Mouse (Mus musculus): ENCODE measurements around the gene Zscan18. TPM values are rescaled to one million over a fixed set of nuclear protein-coding genes. Genes with fewer than 3 reads are reported as not detected.

Gene Zscan18
- polyA plus RNA-seq (2017; shearing (Covaris generic)) = 1.0 TPM

DNA sequence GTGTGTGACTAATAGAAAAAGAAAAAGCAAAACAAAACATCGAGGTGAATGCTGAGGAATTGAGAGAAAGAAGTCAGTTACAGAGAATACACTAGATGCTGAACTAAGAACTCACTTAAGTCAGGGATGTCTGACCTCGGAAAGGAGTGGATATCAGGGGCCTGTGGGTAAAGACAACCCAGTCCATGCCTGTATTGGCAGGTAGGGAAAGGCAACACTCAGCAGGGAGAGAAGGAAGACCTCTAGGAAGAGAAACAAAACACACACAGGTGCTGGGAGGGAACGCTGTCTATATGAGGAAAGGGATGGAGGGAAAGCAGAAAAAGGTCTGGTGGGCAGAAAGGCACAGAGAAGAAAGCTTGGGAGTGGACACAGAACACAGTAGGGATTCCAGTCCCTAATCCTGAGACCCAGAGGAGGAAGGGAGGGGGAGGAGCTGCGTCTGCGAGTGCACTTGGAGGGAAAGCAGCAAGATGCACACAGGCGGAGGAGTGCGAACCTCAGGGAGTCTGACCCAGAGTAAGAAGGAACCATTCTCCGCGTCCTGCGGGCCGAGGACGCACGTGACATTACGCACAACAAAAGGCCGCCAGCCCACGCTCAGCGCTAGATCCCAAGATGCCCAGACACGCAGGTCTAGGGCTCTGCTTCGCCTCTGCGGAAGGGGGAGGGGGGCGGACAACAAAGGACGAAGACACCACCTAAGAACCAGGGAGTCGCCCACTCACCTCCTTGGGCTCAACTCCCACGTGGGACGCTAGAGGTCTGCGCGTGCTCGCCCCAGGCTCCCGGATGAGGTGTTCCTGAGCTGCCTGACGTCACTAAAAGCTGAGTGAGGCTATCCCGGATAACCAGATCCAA is at the start of gene Zscan18:
Zscan18 (minus strand) TSS at position 770 of the 861 bp plus-strand sequence.

DNA sequence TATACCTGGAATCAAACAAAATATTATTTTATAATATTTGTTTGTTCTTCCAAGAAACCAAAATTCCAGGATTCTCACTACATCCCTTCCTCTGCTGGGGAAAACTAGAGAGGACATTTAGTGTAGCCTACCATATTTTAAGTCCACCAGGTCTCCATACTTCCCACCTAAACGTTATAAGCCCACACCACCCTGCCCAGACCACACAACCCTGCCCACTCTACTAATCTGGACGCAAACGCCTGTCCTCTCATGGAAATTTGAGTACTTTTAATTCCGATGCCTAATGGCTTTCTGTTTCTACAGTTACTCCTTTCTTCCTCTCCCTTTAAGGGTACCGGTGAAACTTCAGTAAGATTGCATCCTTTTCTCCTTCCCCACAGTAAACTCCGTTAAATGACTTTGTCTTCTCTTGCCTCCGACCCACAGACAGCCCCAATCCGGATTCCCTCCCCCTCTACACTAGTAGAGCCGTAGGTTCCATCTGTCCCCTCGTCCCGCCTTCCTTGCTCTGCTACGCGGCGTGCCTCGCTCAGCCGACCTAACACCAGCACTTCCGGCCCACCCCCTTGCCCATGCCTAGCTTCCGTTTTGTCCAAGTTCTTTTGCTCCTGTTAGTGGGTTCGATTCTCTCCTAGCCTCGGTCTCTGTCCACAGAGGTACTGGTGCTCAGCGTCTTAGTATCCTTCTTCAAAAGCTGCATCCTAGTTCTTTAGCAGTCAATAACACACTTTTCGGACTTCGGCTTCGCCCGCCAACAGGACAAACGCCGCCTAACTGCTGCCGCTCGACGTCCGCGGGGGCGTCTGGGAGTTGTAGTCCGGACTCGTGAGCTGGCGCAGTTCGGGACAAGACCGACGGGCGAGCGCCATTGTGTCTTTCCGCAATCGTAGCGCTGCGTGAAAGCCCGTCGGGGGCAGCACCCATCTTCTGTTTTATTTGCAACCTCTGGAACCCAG is 31.0 kb upstream of the Zscan18 start, which contains the start of gene Zfp110:
Zfp110 (plus strand) TSS at position 600 of the 959 bp plus-strand sequence.

GRCm38 (mm10) chr7:12818521-12819295 is 15.3 kb upstream of the Zscan18 start, which contains the start of gene Zfp329:
Gene Zfp329 (minus strand): TSS chr7:12818858.

DNA sequence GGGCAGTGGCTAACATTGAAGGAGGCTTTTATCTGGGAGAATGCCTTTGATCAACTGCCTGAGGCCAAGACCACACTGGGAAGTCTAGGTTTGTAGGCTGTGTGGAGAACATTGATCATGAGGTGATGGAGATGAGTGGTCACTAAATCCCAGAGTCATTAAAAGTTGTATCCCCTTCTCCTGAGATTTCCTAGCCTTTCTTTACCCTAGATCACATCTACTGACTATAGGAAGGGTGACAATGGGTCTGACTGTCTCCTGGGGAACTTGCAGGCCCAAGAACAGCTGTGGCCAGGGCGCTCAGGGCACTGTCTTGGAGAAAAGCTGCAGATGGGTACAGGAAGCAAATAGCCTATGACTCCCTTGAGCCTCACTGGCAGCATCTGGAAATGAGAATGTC is 68.5 kb downstream of the Zscan18 start, which contains the start of gene Vmn2r56:
Vmn2r56 (minus strand) TSS at position 101 of the 400 bp plus-strand sequence.

Other genes with a start within 250 kb of the Zscan18 start
- gene Vmn2r53, start 194.8 kb downstream of the Zscan18 start, polyA plus RNA-seq (2017; shearing (Covaris generic)) = 0.02 TPM
- not detected for gene Vmn2r54, start 163.3 kb downstream of the Zscan18 start, polyA plus RNA-seq (2017; shearing (Covaris generic))
- gene Vmn2r55, start 118.6 kb downstream of the Zscan18 start, polyA plus RNA-seq (2017; shearing (Covaris generic)) = not detected
- 0.05 TPM for gene Vmn2r56, start 68.6 kb downstream of the Zscan18 start, polyA plus RNA-seq (2017; shearing (Covaris generic))
- 17.0 TPM for gene Zfp329, start 15.2 kb upstream of the Zscan18 start, polyA plus RNA-seq (2017; shearing (Covaris generic))
- 82.7 TPM for gene Zfp110, start 31.1 kb upstream of the Zscan18 start, polyA plus RNA-seq (2017; shearing (Covaris generic))
- gene Zfp128, start 77.5 kb upstream of the Zscan18 start, polyA plus RNA-seq (2017; shearing (Covaris generic)) = 4.1 TPM
- gene Zscan22, start 94.2 kb upstream of the Zscan18 start, polyA plus RNA-seq (2017; shearing (Covaris generic)) = 15.3 TPM
- 1,099 TPM for gene Rps5, start 118.7 kb upstream of the Zscan18 start, polyA plus RNA-seq (2017; shearing (Covaris generic))
- gene Rnf225, start 123.8 kb upstream of the Zscan18 start, polyA plus RNA-seq (2017; shearing (Covaris generic)) = not detected
- 8.2 TPM for gene Zfp324, start 162.2 kb upstream of the Zscan18 start, polyA plus RNA-seq (2017; shearing (Covaris generic))
- 11.9 TPM for gene Zfp446, start 174.2 kb upstream of the Zscan18 start, polyA plus RNA-seq (2017; shearing (Covaris generic))
- not detected for gene Slc27a5, start 194.6 kb upstream of the Zscan18 start, polyA plus RNA-seq (2017; shearing (Covaris generic))
- gene Trim28, start 195.5 kb upstream of the Zscan18 start, polyA plus RNA-seq (2017; shearing (Covaris generic)) = 32.3 TPM
- 5.5 TPM for gene Zbtb45, start 206.4 kb upstream of the Zscan18 start, polyA plus RNA-seq (2017; shearing (Covaris generic))
- gene Chmp2a, start 231.2 kb upstream of the Zscan18 start, polyA plus RNA-seq (2017; shearing (Covaris generic)) = 276 TPM
- gene Ube2m, start 234.6 kb upstream of the Zscan18 start, polyA plus RNA-seq (2017; shearing (Covaris generic)) = 10.8 TPM

Measured in activated CD4-positive, CD25-positive, alpha-beta regulatory T cell, adult 9 weeks (primary cell).